Mouse (Mus musculus) cerebral cortex, adult 2 months (tissue): ENCODE data around the gene Nfix.

ENCODE experiments used
- WGBS: fragments of 180-500 bp; shearing (Covaris S2); methylation state at CpG from one replicate; pipeline ENCODE4 v1.1.7; 2018; 5-methylcytosine and 5-hydroxymethylcytosine counted together

Gene Nfix

DNA sequence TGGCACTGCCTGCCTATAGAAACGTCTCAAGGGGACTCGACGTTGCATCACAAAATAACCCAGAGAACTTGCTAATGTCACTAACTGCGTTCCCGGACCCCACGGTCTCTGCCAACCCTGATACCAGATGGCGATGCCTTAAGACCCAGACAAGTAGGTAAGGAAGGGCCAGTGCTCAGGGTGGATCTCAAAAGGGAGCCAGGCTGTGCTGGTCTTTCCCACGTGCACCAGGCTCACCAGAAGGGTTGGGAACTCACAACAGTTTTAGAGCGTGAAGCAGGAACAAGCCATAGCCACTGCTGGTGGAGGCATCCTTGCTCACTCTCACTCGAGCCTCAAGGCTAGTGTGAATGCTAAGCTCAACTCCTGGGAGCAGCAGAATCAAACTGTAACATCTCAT lies 32.9 kb downstream of the Nfix start:
- 48% methylated on average over 10 of the region's 10 CpGs for WGBS

DNA sequence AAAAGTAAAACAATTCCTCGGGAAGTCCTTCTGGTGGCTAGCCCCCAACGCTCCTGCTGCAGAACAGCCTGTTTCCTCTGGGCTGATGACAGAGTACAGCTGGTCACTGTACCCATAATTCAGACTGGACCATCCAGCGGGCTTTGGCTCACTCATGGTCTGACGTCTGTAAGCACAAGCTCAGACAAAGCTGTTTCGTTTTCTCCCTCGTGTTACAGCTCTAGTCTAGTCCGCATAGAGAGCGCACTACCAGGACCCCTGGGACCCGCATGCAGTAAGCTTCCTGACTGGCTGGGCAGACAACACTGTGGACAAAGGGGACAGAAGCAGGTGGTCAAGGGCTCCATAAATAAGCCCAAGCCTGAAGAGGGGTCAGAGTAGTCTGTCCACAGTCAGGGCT lies 33.7 kb downstream of the Nfix start:
- WGBS: 26% methylated on average over 9 of the region's 9 CpGs

GRCm38 (mm10) chr8:84765629-84766028 lies 34.5 kb downstream of the Nfix start:
- 21% methylated on average over 10 of the region's 10 CpGs for WGBS

DNA sequence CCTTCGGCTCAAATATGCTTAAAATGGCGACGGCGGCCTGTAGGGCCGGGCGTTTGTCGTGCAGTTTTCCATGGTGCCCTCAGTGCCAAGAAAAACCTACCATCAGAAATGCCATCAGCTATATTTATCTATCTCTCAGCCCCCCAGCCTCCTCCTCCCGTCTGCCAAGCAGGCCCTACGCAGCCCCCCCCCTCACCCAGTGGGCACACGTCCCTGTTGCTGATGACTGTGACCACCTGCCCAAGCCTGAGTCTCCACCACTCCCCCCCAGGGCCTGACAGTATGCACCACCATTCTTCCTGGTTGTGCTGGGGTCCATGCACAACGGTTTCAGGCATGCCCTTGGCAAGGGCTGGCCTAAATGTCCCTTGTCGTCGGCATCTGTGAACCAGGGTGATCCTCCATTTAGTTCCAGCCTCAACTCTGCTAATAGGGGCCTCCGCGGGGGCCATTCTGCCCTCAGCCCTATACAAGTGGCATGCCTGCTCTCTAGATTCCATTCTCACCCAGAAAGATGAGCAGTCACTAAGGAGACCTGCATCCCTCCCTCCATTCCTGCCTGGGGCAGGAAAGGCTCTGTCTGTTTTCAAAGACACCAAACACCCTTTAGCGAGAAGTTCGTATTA lies 35.2 kb downstream of the Nfix start:
- WGBS: 37% methylated on average over 17 of the region's 17 CpGs

DNA sequence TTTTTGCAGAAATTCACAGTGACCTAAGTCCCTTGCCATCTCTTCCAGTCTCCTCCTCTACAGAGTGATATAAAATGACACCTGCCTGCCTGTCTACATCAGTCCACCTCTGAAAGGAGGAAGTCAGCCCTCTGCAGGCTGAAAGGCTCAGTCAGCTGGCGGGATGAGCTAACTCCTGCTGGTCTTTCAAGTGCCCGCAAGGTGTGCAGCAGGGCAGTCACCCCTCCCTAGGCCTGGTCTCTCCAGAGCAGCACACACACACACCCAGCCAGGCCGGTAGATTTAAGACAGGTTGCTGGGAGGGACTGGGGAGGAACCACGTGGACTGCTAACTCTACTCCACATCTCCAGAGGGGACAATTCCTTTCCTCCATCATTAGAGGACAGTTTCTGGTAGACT lies 36.0 kb downstream of the Nfix start:
- WGBS: 43% methylated on average over 4 of the region's 4 CpGs

DNA sequence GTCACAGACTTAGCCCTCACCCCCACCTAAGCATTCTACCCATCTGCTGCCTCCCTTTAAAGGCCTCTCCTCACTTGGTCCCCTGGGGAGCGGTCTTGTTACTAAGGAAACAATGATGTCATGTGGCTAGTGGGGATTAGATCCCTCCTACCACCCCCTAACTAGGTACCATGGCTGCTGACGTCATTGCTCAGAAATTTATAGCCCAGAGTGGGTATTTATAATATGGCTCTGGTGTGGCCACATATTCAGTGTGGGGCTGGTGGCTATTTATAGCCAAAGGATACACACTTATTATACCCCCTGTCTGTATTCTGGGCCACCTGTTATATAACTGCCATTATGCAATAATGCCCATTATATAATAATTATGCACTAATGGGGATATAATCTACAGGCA lies 39.2 kb downstream of the Nfix start:
- WGBS: 33% methylated on average over 2 of the region's 2 CpGs

DNA sequence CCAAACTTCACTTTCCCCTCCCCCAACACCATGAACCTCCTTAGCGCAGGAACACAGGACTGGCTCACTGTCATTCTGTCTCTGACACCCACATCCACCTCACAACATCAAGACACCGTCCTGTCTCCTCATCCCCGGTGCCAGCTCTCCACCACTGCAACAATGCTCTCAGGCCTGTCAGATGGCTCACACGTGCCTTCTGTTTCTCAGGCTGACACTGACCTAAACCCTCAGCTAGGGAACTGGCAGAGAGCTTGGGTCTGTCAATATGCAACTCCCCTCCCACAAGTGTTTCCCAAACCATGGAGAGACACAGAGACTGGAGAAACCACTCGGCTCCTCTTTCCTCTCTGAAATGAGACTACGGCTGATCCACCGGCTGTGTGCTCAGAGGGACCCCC lies 39.7 kb downstream of the Nfix start:
- 33% methylated on average over 7 of the region's 7 CpGs for WGBS

- WGBS: 59% methylated on average over 10 of the region's 10 CpGs
Observed at GRCm38 (mm10) chr8:84759718-84760117, 40.4 kb downstream of the Nfix start.

GRCm38 (mm10) chr8:84759126-84759525 lies 41.0 kb downstream of the Nfix start:
- WGBS: 64% methylated on average over 7 of the region's 7 CpGs

DNA sequence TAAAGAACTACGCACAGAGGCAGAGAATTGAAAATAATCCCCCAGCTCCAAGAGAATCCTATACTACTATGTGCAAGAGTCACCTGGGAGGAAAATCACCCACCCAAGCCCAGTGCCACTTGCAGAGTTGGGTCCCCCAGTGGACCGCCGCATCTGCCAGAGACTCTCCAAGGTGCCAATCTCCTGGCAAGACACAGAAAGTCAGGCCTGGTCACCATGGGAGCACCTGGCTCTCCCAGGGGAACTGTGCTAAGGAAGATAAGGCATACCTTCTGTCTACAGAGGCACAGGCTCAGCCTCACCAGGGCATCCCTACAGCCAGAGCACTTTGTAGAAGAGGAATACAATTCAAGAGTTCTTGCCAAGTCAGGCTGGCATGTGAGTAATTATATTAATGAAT lies 41.8 kb downstream of the Nfix start:
- 75% methylated on average over 3 of the region's 3 CpGs for WGBS

DNA sequence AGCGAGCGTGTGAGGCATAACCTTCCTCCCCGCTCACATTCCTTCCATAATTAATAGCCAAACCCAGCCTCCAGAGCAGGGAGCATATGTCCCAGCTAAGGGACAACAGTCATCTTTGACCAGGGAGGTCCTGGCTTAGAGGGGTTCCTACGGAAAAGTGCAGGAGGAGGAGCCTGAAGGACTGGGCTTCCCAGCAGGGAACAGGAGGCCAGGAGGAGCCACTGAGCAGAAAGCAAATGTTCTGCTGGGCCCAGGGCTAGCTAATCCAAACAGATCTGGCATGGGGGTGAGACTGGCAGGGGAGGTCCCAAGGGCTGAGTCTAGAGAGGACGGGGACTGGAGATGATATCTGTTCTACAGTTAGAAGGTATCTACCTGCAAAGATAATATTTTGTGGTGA lies 42.6 kb downstream of the Nfix start:
- WGBS: 55% methylated on average over 5 of the region's 5 CpGs

DNA sequence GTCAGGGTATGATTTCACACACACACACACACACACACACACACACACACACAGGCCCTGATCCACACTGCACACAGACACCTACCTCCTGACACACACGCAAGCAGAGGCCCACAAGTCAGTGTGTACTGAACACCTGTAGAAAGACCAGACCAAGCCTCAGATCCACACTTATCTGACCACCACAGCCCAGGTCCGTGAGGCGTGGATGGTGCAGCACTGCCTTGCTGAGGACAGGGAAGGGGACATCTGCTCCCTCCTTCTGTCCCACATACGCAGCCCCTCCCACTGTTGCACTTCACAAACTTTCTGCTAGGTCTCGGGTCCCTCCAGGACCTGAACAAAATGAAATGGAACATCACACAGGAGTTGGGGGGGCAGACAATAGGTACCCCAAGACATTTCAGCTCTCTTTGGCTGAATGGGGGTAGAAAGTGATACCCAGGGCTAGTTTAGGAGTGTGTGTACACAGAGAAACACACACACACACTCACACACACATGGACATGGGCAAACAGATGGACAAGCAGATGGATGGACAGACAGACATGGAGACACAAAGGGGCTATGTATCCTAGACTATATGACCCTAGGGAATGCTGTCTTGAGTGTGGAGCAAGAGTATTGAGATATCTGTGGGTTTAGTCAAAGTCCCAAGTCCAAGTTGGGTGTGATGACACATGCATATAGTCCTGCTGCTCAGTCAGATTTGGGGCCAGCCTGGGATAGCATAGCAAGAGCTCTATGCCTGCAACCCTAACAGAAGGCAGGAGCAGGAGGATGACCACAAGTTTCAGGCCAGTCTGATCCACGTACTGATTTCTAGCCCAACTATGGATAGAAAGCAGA lies 47.2 kb downstream of the Nfix start:
- WGBS: 56% methylated on average over 6 of the region's 6 CpGs

- 29% methylated on average over 16 of the region's 16 CpGs for WGBS
Observed at GRCm38 (mm10) chr8:84749519-84749918, 50.6 kb downstream of the Nfix start.

DNA sequence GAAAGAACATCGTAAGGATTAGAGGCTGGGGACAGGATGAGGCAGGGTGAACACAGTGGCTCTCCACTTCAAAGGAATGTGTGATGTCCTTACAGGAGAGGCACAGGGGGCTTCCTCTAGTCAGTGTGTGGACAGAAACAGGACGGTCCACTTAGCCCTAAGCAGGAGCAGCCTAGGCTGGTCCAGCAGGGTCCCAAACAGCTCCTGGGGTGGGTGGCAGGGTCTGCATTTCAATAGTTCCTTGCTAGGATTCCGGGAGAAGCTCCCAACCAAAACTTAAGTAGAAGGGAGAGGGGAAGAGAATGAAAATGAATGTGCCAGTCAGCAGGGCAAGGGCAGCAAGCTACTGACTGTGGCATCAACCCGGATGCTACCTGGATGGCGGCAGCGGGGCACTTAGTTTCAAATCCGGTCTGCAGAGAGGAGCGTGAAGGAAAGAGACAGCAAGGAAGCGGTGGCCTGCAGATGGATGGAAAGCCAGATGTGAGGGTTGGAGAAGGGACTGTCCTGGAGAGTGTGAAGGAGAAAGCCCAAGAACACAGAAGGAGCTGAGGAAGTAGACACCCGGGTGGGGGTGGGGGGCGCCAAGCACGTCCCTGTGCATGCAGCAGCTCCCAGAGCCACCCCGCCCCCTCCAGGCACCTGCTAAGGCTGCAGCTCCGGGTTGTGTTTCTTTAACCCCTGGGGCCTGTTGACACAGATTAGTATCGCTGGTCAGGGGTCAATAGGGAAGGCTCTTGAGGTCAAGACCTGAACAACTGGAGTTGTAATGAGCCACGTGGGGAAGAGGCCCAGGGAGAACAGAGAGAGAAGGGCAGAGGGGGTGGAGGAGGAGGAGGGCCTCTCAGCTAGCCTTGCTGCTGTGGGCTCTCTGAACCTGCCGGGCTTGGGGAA lies 54.9 kb downstream of the Nfix start:
- 22% methylated on average over 17 of the region's 17 CpGs for WGBS

- 25% methylated on average over 16 of the region's 17 CpGs for WGBS
Observed at GRCm38 (mm10) chr8:84743517-84744420, 56.4 kb downstream of the Nfix start.

GRCm38 (mm10) chr8:84743054-84743415 lies 57.1 kb downstream of the Nfix start:
- 45% methylated on average over 10 of the region's 10 CpGs for WGBS

DNA sequence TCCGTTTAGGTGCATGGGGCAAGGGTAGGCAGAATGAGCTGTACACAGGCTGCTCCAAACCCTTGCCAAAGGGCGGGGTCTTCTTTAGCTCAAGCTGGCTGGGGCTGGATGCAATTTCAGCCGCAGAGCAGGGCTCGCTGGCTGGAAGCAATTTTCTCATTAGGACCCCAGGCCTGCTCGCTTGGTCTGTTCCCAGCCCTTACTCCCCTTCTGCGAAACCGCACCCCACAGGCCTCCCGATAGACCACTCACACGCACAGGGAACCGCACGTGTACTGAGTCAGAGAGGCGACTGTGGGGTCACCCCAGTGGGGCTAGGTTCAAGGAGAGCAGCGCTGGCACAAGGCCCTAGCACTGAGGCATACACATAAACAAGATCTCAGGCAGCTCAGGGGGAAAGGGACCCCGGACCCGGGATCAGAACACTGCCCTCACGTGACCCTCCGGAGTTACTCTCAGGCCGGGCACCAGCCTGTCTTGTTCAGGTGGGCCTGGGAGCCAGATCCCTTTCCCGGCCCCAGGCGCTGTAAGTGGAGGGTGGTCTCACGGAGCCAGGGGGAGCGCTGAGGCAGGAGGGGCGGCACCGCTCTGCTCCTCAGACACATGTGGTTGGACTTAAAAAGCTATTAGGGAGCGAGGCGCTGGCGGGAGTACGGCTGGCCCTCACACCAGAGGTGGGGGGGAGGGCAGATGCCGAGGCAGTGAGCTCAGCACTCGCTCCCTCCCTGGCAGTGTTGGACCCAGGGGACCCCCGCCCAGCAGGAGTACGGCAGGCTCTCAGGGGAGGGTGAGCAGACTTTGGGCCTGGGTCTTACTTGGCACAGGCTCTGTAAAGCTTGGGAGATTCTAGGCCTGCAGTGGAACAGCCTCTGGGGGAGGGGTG lies 57.7 kb downstream of the Nfix start:
- 39% methylated on average over 32 of the region's 32 CpGs for WGBS

DNA sequence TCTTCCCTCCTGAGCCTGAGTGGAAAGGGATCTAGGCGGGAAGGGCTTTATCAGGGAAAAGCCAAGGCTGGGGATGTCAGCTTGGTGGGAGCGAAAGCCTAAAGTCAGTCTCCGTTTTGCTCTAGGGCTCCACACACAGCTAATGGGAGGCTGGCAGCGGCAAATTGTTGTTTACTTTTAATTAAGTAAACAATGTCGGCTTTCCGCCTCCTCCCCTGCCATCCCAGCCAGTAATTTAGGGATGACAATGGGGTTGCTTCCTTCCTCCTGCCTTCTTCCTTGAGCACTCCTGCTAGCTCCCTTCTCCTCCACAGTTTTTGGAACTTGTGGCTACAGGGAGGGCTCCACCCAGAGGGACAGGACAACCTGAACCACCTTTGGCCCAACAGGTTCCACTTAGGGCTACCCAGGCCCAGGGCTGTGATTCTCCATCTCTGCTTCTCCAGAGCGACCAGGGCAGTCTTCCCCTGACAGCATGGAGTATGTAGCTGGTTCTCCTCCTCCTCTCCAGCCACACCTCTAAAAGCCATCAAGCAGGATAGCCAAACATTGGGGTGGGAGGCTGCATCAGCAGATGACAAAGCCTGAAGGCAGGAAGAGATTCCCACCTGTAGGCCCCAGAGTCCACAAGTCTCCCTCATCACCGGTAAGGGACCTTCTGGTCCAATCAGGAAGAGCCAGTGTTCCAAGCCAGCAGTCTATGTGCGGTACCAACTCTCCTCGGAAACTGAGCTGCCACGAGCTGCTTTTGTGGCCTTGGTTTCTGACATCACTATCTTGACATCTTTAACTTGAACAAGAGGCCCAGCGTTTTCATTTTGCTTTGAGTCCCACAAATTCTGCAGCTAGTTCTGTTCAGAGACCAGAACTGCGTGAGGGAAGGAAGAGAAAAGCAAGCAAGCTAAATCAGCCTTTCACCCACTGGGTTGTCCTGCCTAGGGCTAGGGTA lies 59.0 kb downstream of the Nfix start:
- 46% methylated on average over 13 of the region's 13 CpGs for WGBS

GRCm38 (mm10) chr8:84739401-84739742 lies 60.8 kb downstream of the Nfix start:
- 3% methylated on average over 1 of the region's 1 CpGs for WGBS
